Mouse (Mus musculus) CD8-positive naive resting alpha-beta T cell, adult 57 days (primary cell): ENCODE data around the gene 4931414P19Rik. TPM values are rescaled to one million over a fixed set of nuclear protein-coding genes. Genes with fewer than 3 reads are reported as not detected.

Experiments
- total RNA-seq: library from RNA; stranded (reverse); gene quantifications from one replicate; pipeline ENCODE4 v1.2.4, GENCODE M21; 2023

The 4931414P19Rik gene
- total RNA-seq: 9.3 TPM

GRCm38 (mm10) chr14:54605752-54606321 lies at the start of gene 4931414P19Rik:
Gene 4931414P19Rik, minus strand, starts transcription at chr14:54605993.

GRCm38 (mm10) chr14:54641305-54641969 lies 35.6 kb upstream of the 4931414P19Rik start, which contains the start of gene Cdh24:
Gene Cdh24, minus strand, starts transcription at chr14:54641364.

GRCm38 (mm10) chr14:54640946-54641304 lies 35.1 kb upstream of the 4931414P19Rik start, which contains the start of gene Gm17606:
Gene Gm17606, plus strand, starts transcription at chr14:54640952.

DNA sequence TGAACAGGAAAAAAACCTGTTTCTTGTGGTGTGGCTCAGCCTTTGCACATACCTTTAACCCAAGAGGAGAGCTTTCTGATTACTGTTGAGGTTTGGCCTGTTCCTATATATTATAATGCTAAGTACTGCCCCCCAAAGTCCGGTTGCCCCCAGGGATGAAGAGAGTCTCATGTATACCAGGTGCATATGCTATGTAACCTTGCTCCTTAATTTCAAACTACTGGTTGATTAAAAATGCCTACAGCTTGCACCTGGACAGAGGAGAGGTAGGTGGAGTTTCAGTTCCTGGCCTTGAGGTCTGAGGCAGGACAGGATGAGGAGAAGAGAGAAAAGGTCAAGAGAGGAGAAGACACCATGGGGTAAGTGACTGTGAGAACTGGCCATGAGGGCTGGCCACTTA lies 15.3 kb upstream of the 4931414P19Rik start, which contains the start of gene Psmb11:
Gene Psmb11 (plus strand): TSS at position 301 of the 400 bp plus-strand sequence.

GRCm38 (mm10) chr14:54617897-54618365 lies 12.1 kb upstream of the 4931414P19Rik start, which contains the start of gene Psmb5:
Gene Psmb5, minus strand, starts transcription at chr14:54618022.

DNA sequence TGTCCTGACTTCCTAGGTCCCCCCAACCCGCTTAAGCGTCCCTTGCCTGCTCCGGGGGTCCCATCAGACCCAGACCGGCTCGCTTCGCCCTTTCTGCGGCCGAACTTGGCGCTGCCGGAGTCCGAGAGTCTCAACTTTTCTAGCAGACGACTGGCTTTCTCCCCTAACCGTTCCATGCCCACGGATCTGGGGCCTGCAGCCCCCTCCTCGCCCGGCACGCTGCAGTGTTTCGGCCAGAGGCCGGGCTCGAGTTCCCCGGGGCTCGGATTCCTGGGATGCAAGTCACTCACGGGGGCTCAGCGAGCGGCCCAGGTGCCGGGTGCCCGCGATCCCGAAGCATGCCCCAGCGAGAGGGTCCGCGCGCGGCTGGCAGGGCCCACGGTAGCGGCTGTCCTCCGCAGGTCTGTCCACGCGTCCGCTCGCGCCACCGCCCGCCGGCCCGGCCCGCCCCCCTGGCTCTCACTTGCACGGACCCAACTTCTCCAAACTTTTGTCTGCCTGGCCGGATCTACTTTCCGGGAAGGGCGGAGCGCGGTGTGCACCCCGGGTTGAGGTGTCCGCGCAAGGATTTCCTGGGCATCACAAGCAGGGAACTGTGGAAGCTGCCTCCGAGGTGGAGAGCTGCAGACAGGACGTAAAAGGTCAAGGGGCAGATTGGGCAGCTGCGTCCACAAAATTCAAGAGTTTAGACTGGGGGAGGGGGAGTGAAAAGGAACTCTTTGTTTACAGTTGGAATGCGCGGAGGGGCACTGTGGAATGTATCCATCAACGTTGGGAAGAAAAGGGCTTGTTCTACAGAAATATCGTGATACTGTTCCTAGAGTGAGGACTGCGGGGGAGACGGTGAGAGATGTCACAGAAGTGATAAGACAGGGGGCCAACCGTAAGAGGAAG lies 28.5 kb downstream of the 4931414P19Rik start, which contains the start of gene Ajuba:
Gene Ajuba (minus strand): TSS at position 470 of the 894 bp plus-strand sequence.

GRCm38 (mm10) chr14:54553975-54554769 lies 51.6 kb downstream of the 4931414P19Rik start, which contains the start of gene Haus4:
Gene Haus4, minus strand, starts transcription at chr14:54554616.

Other genes with a start within 250 kb of the 4931414P19Rik start
- 58.5 TPM for gene Oxa1l, start 245.2 kb downstream of the 4931414P19Rik start, total RNA-seq
- 2.6 TPM for gene Slc7a7, start 188.2 kb downstream of the 4931414P19Rik start, total RNA-seq
- 73.4 TPM for gene Mrpl52, start 179.1 kb downstream of the 4931414P19Rik start, total RNA-seq
- gene Mmp14, start 174.4 kb downstream of the 4931414P19Rik start, total RNA-seq: not detected
- 100 TPM for gene Lrp10, start 141.9 kb downstream of the 4931414P19Rik start, total RNA-seq
- gene Rem2, start 129.9 kb downstream of the 4931414P19Rik start, total RNA-seq: 0.89 TPM
- 33.1 TPM for gene Prmt5, start 88.5 kb downstream of the 4931414P19Rik start, total RNA-seq
- gene Haus4, start 51.4 kb downstream of the 4931414P19Rik start, total RNA-seq: 15.8 TPM
- gene Ajuba, start 28.4 kb downstream of the 4931414P19Rik start, total RNA-seq: 0.43 TPM
- 44.6 TPM for gene Psmb5, start 12.0 kb upstream of the 4931414P19Rik start, total RNA-seq
- gene Psmb11, start 15.4 kb upstream of the 4931414P19Rik start, total RNA-seq: not detected
- gene Gm17606, start 35.0 kb upstream of the 4931414P19Rik start, total RNA-seq: not detected
- gene Cdh24, start 35.4 kb upstream of the 4931414P19Rik start, total RNA-seq: 6.2 TPM
- gene 1700123O20Rik, start 80.2 kb upstream of the 4931414P19Rik start, total RNA-seq: 29.9 TPM
- gene Acin1, start 80.9 kb upstream of the 4931414P19Rik start, total RNA-seq: 537 TPM
- gene Gm29776, start 92.8 kb upstream of the 4931414P19Rik start, total RNA-seq: not detected
- 0.55 TPM for gene Cebpe, start 106.2 kb upstream of the 4931414P19Rik start, total RNA-seq
- 0.43 TPM for gene Slc7a8, start 176.0 kb upstream of the 4931414P19Rik start, total RNA-seq
- not detected for gene Rnf212b, start 208.1 kb upstream of the 4931414P19Rik start, total RNA-seq